Mouse (Mus musculus) liver, embryonic 11.5 days (tissue): ENCODE data around the gene Tbl3. TPM values are rescaled to one million over a fixed set of nuclear protein-coding genes. Genes with fewer than 3 reads are reported as not detected.
"Not testable (repeated sequence)": the region's sequence is repeated elsewhere in the genome, so short reads cannot be mapped to it uniquely, and the experiment has no call there.

Experiments used
- ATAC-seq: fragments of 200-750 bp; cut with Nextera tagmentation; replicated peaks from 2 replicates; pipeline ENCODE4 v1.8.0; 2017; ENCODE audit warnings: moderate number of reproducible peaks, mild to moderate bottlenecking, moderate TSS enrichment, moderate library complexity; ENCODE audit not compliant: low FRiP score
- DNase-seq: peaks from one replicate; pipeline ENCODE4 v3.0.0-alpha.2; 2017; ENCODE audit warnings: low spot score
- H3K27ac ChIP-seq: fragments of 300-500 bp; sonication (generic); 2 replicates; pipeline ENCODE4 v1.5.1; 2014; ENCODE audit warnings: mild to moderate bottlenecking, low read depth, low read length, control low read depth
- H3K27me3 ChIP-seq: fragments of 300-500 bp; sonication (generic); replicated peaks from 2 replicates; pipeline ENCODE4 v1.6.1; 2014; ENCODE audit warnings: low read length, mixed read lengths; ENCODE audit not compliant: control insufficient read depth, insufficient read depth
- H3K36me3 ChIP-seq: fragments of 300-500 bp; sonication (generic); 2 replicates; pipeline ENCODE4 v1.6.1; 2014; ENCODE audit warnings: mild to moderate bottlenecking, low read length, moderate library complexity, mixed read lengths; ENCODE audit not compliant: control insufficient read depth, insufficient read depth
- H3K4me1 ChIP-seq: fragments of 300-500 bp; sonication (generic); replicated peaks from 2 replicates; pipeline ENCODE4 v1.6.1; 2014; ENCODE audit warnings: low read length, mixed read lengths; ENCODE audit not compliant: control insufficient read depth, insufficient read depth
- H3K4me2 ChIP-seq: fragments of 300-500 bp; sonication (generic); 2 replicates; pipeline ENCODE4 v1.6.1; 2014; ENCODE audit warnings: mild to moderate bottlenecking, control low read depth, moderate library complexity
- H3K4me3 ChIP-seq: fragments of 300-500 bp; sonication (generic); 2 replicates; pipeline ENCODE4 v1.5.1; 2014; ENCODE audit warnings: low read depth, low read length, control low read depth
- H3K9ac ChIP-seq: fragments of 300-500 bp; sonication (generic); 2 replicates; pipeline ENCODE4 v1.6.1; 2014; ENCODE audit warnings: low read depth, low read length, control low read depth
- H3K9me3 ChIP-seq: fragments of 300-500 bp; sonication (generic); 2 replicates; pipeline ENCODE4 v1.6.1; 2016; ENCODE audit warnings: low read length, inconsistent platforms, mixed read lengths; ENCODE audit not compliant: control insufficient read depth
- WGBS: fragments of 180-500 bp; shearing (Covaris S2); extraction: QIAGEN DNeasy Blood & Tissue Kit; methylation state at CpG from one replicate; pipeline ENCODE4 v1.1.7; 2014; 5-methylcytosine and 5-hydroxymethylcytosine counted together
- polyA plus RNA-seq: library from polyadenylated mRNA; unstranded; fragments of >200 nt; fragmentation: Nextera tagmentation; extraction: Ambion mirVana; gene quantifications from 2 replicates; pipeline ENCODE4 v1.2.1, GENCODE M21; 2014

Tbl3 gene
- polyA plus RNA-seq, 1 experiment from 2014 or later: 102 TPM

DNA sequence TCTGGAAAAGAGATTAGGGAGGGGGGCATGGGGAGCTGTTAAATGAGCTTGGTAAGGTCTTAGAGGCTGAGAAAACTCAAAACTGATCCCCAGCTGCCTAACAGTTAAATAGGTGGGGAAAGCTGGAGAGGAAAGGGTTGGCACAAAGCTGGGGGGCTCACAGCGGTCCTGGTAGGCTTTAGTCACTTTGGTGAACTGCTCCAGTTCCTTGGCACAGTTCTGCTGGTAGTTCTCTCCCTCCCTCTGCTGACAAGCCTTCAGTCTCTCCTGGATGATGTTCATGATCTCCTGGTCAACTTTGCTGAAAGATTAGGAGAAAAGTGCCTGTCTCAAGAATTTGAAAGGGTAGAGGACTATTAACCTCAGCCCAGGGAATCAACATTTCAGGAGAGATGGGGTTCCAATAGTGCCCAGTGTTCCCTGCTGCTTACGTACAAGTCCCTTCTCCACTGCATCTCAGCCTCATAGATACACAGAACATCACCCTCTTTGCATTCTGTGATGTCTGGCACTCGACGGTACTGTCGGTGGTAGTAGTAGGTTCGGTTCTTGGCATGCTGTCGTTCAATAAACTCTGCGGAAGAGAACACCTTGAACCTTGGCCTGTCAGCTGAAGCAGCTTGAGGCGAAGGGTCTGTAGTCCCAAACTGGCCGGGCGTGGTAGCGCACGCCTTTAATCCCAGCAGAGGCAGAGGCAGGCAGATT, 14.9 kb upstream of the Tbl3 start:
- no peaks in the 10 kb centered on the region for H3K27me3 ChIP-seq
- peak overlapping the region; percentile 80 for H3K4me2 ChIP-seq
- H3K27ac ChIP-seq: peak overlapping the region; percentile 68
- no peak for ATAC-seq
- H3K9me3 ChIP-seq: no peaks in the 10 kb centered on the region
- WGBS: 20% methylated on average over 13 of the region's 13 CpGs
- DNase-seq: peak; percentile 48
- peak overlapping the region; percentile 96 for H3K9ac ChIP-seq
- H3K36me3 ChIP-seq: peaks cover 12% of the 10 kb centered on the region
- H3K4me3 ChIP-seq: peak overlapping the region; percentile 81
- H3K4me1 ChIP-seq: peaks cover 18% of the 10 kb centered on the region

DNA sequence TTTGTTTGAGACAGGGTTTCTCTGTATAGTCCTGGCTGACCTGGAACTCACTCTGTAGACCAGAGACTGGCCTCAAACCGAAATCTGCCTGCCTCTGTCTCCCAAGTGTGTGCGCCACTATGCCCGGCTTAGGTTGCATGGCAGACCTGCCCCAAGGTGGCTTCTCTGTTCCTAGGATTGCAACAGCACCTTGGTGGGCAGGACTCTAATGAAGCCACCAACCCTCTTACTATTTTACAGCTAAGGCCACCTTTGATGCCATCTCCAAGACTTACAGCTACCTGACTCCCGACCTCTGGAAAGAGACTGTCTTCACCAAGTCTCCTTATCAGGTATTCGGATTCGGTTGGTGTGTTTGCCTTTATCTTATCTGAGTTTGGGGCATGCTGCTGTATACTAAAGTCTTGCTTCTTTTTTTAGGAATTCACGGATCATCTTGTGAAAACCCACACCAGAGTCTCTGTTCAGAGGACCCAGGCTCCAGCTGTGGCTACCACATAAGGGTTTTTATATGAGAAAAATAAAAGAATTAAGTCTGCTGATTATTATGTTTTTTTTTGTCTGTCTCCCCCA, 14.0 kb upstream of the Tbl3 start:
- 20% methylated on average over 7 of the region's 7 CpGs for WGBS
- H3K9me3 ChIP-seq, ATAC-seq, H3K27me3 ChIP-seq, DNase-seq: not testable (repeated sequence)
- Histone ChIP-seq H3K36me3 (peaks cover 13% of the 10 kb centered on the region), H3K4me1 (peaks cover 18% of the 10 kb centered on the region), H3K27ac (peak overlapping the region; percentile 68), H3K4me2 (peak overlapping the region; percentile 80), H3K9ac (peak overlapping the region; percentile 96), H3K4me3 (peak overlapping the region; percentile 81)

DNA sequence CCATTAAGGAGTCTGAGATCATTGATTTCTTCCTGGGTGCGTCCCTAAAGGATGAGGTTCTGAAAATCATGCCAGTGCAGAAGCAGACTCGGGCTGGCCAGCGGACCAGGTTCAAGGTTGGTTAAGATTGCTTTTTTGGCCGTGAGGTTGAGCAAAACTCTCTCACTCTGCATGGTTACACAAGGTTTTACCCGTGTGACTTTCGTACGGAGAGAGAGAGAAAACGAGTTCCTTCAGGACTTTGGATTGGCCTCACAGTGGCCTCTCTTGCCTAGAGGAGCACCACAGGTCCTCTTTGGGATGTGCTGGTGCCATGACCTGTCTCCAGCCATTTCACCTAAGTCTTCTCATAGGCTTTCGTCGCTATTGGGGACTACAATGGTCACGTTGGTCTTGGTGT, 13.2 kb upstream of the Tbl3 start:
- peak overlapping the region; percentile 80 for H3K4me2 ChIP-seq
- H3K36me3 ChIP-seq: peaks cover 17% of the 10 kb centered on the region
- H3K9ac ChIP-seq: peak overlapping the region; percentile 96
- H3K4me3 ChIP-seq: peak overlapping the region; percentile 81
- ATAC-seq, H3K27me3 ChIP-seq, H3K9me3 ChIP-seq, DNase-seq: not testable (repeated sequence)
- 2% methylated on average over 11 of the region's 11 CpGs for WGBS
- H3K4me1 ChIP-seq: peaks cover 18% of the 10 kb centered on the region
- peak overlapping the region; percentile 80 for H3K27ac ChIP-seq

DNA sequence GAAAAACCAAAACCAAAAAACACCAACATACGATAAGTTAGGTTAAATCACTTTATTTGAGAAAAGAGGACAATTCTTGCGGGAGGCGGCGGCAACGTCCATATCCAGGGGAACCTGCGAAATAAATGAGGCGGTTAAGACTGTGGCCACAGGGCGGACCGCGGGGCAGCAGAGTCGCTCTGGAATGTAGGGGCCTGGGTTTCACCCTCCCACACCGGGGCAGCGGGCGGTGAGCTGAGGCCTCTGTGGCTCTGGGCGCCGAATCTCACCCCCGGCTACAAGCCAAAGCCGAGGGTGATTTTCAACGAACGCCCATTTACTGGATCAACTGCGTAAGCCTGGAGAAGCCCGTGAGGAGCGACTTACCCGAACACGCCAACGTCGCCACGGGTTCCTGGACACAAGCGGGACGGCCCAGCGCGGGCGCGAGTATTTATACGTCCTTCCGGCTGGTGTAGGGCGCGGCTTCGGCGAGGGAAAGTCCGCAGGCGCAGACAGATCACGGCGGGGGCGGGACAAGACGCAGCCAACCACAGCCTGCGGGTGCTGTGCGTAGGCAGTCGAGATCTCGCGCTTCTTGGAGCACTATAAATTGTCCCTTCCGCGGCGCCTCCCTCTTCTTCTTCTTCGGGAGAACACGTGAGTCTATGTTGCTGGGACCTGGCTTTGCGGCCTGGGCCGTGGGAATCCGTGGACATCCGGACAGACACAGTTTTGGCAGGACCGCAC, 12.2 kb upstream of the Tbl3 start:
- H3K9me3 ChIP-seq: no peaks in the 10 kb centered on the region
- H3K36me3 ChIP-seq: peaks cover 17% of the 10 kb centered on the region
- H3K4me2 ChIP-seq: peak overlapping the region; percentile 80
- H3K4me3 ChIP-seq: peak overlapping the region; percentile 81
- WGBS: under 1% methylated on average over 60 of the region's 61 CpGs
- peak overlapping the region; percentile 96 for H3K9ac ChIP-seq
- DNase-seq (peak; percentile 99), ATAC-seq (peak; percentile 92)
- H3K27ac ChIP-seq: peak overlapping the region; percentile 80
- peaks cover 18% of the 10 kb centered on the region for H3K4me1 ChIP-seq
- H3K27me3 ChIP-seq: no peaks in the 10 kb centered on the region

DNA sequence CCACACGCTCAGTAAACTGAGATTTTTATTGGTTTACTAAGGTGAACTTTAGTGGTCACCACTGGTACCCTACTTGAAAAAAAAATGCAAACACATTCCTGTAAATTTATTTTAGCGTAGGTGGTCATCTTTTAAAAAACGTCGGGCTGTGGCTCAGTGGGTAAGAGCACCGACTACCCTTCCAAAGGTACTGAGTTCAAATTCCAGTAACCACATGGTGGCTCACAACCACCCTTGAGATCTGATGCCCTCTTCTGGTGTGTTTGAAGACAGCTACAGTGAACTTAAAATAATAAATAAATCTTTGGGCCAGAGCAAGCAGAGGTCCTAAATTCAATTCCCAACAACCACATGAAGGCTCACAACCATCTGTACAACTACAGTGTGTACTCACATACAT, 11.5 kb upstream of the Tbl3 start:
- H3K36me3 ChIP-seq: peaks cover 17% of the 10 kb centered on the region
- peaks cover 18% of the 10 kb centered on the region for H3K4me1 ChIP-seq
- peak overlapping the region; percentile 38; the same call in 1 of the 2 replicates for H3K27ac ChIP-seq
- H3K9me3 ChIP-seq, H3K27me3 ChIP-seq, DNase-seq, ATAC-seq: not testable (repeated sequence)
- peak overlapping the region; percentile 80 for H3K4me2 ChIP-seq
- peak overlapping the region; percentile 96 for H3K9ac ChIP-seq
- H3K4me3 ChIP-seq: peak overlapping the region; percentile 81
- WGBS: 40% methylated on average over 5 of the region's 5 CpGs

DNA sequence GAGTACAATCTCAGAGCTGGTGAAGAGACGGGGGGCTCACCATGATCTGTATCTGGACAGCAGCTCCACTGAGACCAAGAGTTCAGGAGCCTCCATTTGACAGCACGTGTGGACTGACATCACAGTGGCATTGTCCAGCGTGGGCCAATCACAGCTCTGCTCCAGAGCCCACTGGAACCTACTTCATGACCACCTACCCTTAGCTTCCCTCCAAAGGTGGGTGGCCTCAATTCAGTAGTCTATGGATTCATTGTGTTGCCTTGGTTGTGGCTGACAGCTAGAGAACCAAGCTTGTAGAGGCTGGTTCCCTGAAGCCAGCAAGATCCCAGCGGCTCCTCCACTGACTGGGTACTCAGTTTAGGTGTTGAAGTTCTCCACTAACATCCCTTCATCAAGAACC, 10.5 kb upstream of the Tbl3 start, which contains the start of the genes Rnf151 and Rps2:
TSS of gene Rnf151 (minus strand) at position 121 of the 400 bp plus-strand sequence.
TSS of gene Rps2 (plus strand) at position 174 of the 400 bp plus-strand sequence.
- peak within 1 kb of the TSS; percentile 96 for H3K9ac ChIP-seq
- peaks cover 16% of the 10 kb centered on the region for H3K4me1 ChIP-seq
- no peaks in the 10 kb centered on the region for H3K9me3 ChIP-seq
- no peak for ATAC-seq
- peak within 1 kb of the TSS; percentile 38 for H3K27ac ChIP-seq
- peaks cover 17% of the 10 kb centered on the region for H3K36me3 ChIP-seq
- no peaks in the 10 kb centered on the region for H3K27me3 ChIP-seq
- peak within 1 kb of the TSS; percentile 81 for H3K4me3 ChIP-seq
- H3K4me2 ChIP-seq: peak within 1 kb of the TSS; percentile 80
- no peak for DNase-seq
- WGBS: 75% methylated on average over 4 of the region's 4 CpGs

DNA sequence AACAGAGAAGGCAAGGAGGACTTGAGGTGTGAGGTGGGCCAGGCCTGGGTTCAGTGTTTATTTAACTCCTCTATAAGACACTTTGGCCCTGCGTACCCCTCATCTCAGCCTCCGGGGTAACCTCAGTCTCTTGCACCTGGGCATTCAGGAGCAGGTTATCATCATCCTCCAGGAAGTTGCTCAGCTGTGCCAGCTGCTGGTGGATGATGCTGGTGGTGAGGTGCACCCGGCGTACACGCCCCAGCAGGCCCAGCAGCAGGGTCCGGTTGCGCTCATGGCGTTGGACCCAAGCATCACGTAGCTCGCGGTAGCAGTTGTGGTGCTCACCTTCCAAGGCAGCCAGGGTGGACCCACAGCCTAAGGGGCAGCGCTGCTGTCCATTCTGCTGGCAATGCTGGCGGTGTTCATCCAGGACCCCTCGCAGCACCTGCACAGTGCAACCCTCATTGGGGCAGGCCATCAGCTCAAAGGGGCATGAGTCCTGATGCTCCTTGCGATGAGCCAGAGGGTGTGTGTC, 8.8 kb upstream of the Tbl3 start:
- no peak overlapping the region for H3K27ac ChIP-seq
- no peaks in the 10 kb centered on the region for H3K27me3 ChIP-seq
- WGBS: 94% methylated on average over 15 of the region's 15 CpGs
- no peak overlapping the region for H3K9ac ChIP-seq
- no peak for ATAC-seq
- H3K36me3 ChIP-seq: peaks cover 8% of the 10 kb centered on the region
- no peak for DNase-seq
- H3K4me3 ChIP-seq: no peak overlapping the region
- no peak overlapping the region for H3K4me2 ChIP-seq
- H3K4me1 ChIP-seq: peaks cover 8% of the 10 kb centered on the region
- H3K9me3 ChIP-seq: no peaks in the 10 kb centered on the region

DNA sequence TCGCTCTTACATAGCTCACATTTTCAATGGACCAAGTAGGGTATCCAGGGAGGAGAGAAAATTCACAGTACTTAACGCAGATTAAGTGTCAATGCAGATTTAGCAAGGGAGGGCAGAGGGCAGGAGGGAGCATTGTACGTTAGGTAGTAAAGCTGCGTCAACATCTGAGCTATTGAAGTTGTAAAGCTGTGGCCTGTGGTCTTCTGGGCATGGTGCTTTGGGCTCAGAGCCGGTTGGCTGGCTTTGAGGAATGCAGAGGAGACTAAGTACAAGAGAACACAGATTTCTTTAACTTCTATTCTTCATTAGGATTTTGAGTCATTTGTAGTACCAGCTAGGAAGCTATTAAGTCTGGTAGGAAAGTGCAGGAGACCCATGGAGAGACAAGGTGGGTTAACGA, 8.1 kb upstream of the Tbl3 start:
- Histone ChIP-seq H3K27me3 (no peaks in the 10 kb centered on the region), H3K4me3 (no peak overlapping the region), H3K4me1 (peaks cover 8% of the 10 kb centered on the region), H3K9me3 (no peaks in the 10 kb centered on the region), H3K27ac (no peak overlapping the region), H3K36me3 (peaks cover 6% of the 10 kb centered on the region), H3K4me2 (no peak overlapping the region), H3K9ac (no peak overlapping the region)
- DNase-seq: no peak
- 84% methylated on average over 6 of the region's 6 CpGs for WGBS
- ATAC-seq: no peak
